Mouse (Mus musculus) lung, postnatal 0 days (tissue): ENCODE measurements at regions not wholly inside any gene's neighbourhood (a gene's known extent, or its start where the extent isn't known, plus 50 kb on each side); places are given as distances from the start of the nearest gene placed in this dataset.

ENCODE experiments used
- CTCF ChIP-seq: IDR thresholded peaks from 2 replicates; pipeline ENCODE4 v1.5.1; 2016; ENCODE audit warnings: antibody characterized with exemption, mild to moderate bottlenecking
- EP300 ChIP-seq: IDR thresholded peaks from 2 replicates; pipeline ENCODE4 v1.6.1; 2016; ENCODE audit warnings: antibody characterized with exemption, mild to moderate bottlenecking, control low read depth

DNA sequence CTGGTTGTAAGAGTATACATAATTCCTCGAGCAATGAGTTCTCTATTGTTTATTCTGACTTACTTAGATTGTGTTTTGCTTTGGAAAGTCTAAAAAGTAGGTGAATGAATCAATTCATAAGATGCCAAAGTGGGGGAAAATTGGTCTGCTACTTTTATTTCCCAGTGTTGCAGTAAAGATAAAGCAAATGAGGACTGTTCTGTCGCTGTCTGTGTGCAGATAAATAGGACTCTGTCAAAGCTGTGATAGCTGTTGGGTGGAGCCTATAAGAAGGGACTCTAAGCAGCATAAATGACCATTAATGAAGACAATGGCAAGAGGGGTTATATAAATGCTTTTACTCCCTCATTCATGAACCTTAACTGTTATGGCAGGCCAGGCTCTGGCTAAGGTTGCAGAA lies 299.8 kb downstream of the Olfm4 start:
- TF ChIP-seq CTCF (no peak), EP300 (no peak)
